Mouse (Mus musculus) midbrain, embryonic 10.5 days (tissue): ENCODE measurements around the gene Zfp961. TPM values are rescaled to one million over a fixed set of nuclear protein-coding genes. Genes with fewer than 3 reads are reported as not detected.
"Not testable (repeated sequence)": the region's sequence is repeated elsewhere in the genome, so short reads cannot be mapped to it uniquely, and the experiment has no call there.

Source experiments
- DNase-seq: peaks from one replicate; pipeline ENCODE4 v3.0.0-alpha.2; 2017; ENCODE audit warnings: low spot score
- H3K27ac ChIP-seq: fragments of 300-500 bp; sonication (generic); replicated peaks from 2 replicates; pipeline ENCODE4 v1.5.1; 2016; ENCODE audit warnings: mild to moderate bottlenecking
- H3K27me3 ChIP-seq: fragments of 300-500 bp; sonication (generic); 2 replicates; pipeline ENCODE4 v1.6.1; 2016; ENCODE audit warnings: low read depth, mild to moderate bottlenecking; ENCODE audit not compliant: poor library complexity, severe bottlenecking
- H3K36me3 ChIP-seq: fragments of 300-500 bp; sonication (generic); 2 replicates; pipeline ENCODE4 v1.6.1; 2016; ENCODE audit warnings: mild to moderate bottlenecking, moderate library complexity
- H3K4me1 ChIP-seq: fragments of 300-500 bp; sonication (generic); 2 replicates; pipeline ENCODE4 v1.6.1; 2016
- H3K4me3 ChIP-seq: fragments of 300-500 bp; sonication (generic); 2 replicates; pipeline ENCODE4 v1.5.1; 2016; ENCODE audit warnings: mild to moderate bottlenecking, moderate library complexity
- H3K9me3 ChIP-seq: fragments of 300-500 bp; sonication (generic); replicated peaks from 2 replicates; pipeline ENCODE4 v1.6.1; 2016; ENCODE audit warnings: mild to moderate bottlenecking
- WGBS: fragments of 180-500 bp; shearing (Covaris S2); methylation state at CpG from one replicate; pipeline ENCODE4 v1.1.7; 2016; 5-methylcytosine and 5-hydroxymethylcytosine counted together
- polyA plus RNA-seq: library from polyadenylated mRNA; unstranded; fragments of >200 nt; fragmentation: Nextera tagmentation; extraction: Ambion mirVana; gene quantifications from 2 replicates; pipeline ENCODE4 v1.2.1, GENCODE M21; 2016

Zfp961 gene
- 24.4 and 26.6 TPM in 2 replicates for polyA plus RNA-seq

DNA sequence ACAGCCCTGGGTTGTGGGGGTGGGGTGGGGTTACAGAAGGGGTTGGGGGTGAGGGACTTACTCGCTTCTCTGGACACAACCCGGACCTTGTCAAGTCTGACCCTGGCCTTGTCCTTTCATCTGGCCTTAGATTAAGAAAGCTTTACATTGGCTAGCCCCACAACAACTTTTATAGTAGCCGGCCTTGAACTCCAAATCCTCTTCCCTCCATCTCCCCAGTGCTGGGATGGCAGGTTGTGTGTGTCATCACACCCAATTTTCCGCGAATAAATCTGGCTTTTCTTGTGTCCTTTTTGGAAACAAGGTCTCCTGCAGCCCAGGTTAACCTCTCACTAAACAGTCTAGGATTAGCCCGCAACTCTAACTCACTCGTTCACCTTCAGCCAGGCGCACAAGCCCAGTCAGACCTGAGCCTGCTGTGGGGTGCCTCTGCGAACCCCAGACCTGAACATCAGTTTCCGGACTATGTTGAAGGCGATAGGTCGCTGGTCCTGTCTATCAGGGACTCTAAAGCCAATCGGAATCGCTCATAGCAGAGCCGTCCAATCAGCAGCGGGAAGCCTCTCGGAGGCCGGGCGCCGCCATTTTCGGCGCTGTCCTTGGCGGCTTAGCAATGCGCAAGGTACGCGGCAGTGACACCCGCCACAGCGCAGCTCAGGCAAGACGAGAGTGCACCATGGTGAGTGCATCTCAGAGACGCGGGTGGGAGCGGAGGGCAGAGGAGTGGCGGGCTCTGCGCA is at the start of gene Zfp961:
Gene Zfp961 (plus strand): TSS at position 557 of the 740 bp plus-strand sequence.
- H3K27me3 ChIP-seq: no peaks in the 10 kb centered on the region
- H3K9me3 ChIP-seq: peaks cover 24% of the 10 kb centered on the region; the same call in 1 of the 2 replicates
- DNase-seq: peak; percentile 94
- peaks cover 31% of the 10 kb centered on the region for H3K36me3 ChIP-seq
- H3K4me1 ChIP-seq: peaks cover 18% of the 10 kb centered on the region
- WGBS: 4% methylated on average over 34 of the region's 34 CpGs
- H3K4me3 ChIP-seq: peak within 1 kb of the TSS; percentile 75
- peak within 1 kb of the TSS; percentile 92 for H3K27ac ChIP-seq

- H3K27ac ChIP-seq, H3K27me3 ChIP-seq, DNase-seq, H3K4me1 ChIP-seq, H3K4me3 ChIP-seq, H3K36me3 ChIP-seq: not testable (repeated sequence)
- WGBS: 91% methylated on average over 1 of the region's 1 CpGs
- H3K9me3 ChIP-seq: peaks cover 15% of the 10 kb centered on the region; the same call in 1 of the 2 replicates
These were observed 47.8 kb upstream of the Zfp961 start for GRCm38 (mm10) chr8:71903084-71903483.

GRCm38 (mm10) chr8:71906809-71907208 is 44.0 kb upstream of the Zfp961 start:
- Histone ChIP-seq H3K4me1 (peaks cover 6% of the 10 kb centered on the region), H3K27ac (no peak overlapping the region), H3K9me3 (peaks cover 11% of the 10 kb centered on the region; the same call in 1 of the 2 replicates), H3K36me3 (no peaks in the 10 kb centered on the region), H3K27me3 (0 out of 2 replicates have a peak, but pooled peaks cover 5% of the 10 kb centered on the region), H3K4me3 (no peak overlapping the region)
- DNase-seq: no peak
- 92% methylated on average over 1 of the region's 1 CpGs for WGBS

GRCm38 (mm10) chr8:71907798-71908257 is 43.0 kb upstream of the Zfp961 start:
- 95% methylated on average over 5 of the region's 5 CpGs for WGBS
- peak overlapping the region; percentile 72 for H3K4me3 ChIP-seq
- H3K27ac ChIP-seq: peak overlapping the region; percentile 98
- DNase-seq: no peak
- peaks cover 11% of the 10 kb centered on the region; the same call in 1 of the 2 replicates for H3K9me3 ChIP-seq
- 0 out of 2 replicates have a peak, but pooled peaks cover 5% of the 10 kb centered on the region for H3K27me3 ChIP-seq
- H3K36me3 ChIP-seq: peaks cover 3% of the 10 kb centered on the region; the same call in 1 of the 2 replicates
- peaks cover 6% of the 10 kb centered on the region for H3K4me1 ChIP-seq

DNA sequence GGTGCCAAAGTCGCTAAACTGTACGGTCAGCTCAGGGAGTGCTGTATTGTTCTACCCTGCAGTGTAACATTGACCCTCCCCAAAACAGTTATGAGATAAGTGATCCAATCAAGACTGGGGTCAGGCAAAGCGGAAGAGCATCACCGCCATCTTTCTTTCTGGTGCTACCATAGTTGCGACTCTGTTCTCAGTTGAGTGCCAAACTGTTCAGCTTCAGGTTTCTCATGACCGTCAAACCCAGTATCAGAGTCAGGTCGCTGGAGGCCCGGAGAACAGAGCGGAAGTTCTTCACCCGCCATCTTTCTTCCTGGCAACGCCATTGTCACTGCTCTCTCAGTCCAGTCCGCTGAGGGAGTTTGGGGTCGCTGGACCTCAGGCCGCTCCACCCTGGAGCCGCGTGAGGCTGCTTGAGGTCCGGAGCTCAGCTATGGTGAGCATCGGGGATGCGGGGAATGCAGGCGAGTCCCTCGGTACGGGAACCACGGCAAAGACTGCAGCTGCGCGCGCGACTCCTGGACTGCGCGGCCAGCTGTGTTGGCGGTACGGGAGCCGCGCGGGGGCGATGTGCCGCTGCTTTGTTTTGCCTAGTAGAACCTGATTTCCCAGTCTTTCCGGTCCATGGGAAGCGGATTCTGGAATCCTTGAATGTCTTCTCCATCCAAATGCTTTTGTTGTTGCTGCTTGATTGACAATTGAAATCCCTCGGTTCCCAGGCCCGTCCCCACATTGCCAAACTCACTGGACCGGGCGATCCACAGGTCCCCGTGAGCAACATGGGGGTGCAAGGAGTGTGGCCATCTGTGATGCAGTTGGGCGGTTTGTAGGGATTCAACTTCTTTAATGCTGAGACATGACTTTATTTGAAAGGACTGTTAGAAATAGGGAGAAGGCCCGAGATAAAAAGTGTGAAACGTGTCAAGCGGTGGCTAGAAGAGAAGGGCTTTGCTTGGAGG is 42.3 kb upstream of the Zfp961 start, which contains the start of the genes Zfp882 and Zfp617:
Gene Zfp882 (plus strand): TSS at position 300 of the 953 bp plus-strand sequence.
Gene Zfp617 (plus strand): TSS at position 327 of the 953 bp plus-strand sequence.
- Histone ChIP-seq H3K36me3 (peaks cover 11% of the 10 kb centered on the region), H3K27me3 (0 out of 2 replicates have a peak, but pooled peaks cover 5% of the 10 kb centered on the region), H3K9me3 (peaks cover 13% of the 10 kb centered on the region; the same call in 1 of the 2 replicates), H3K4me1 (peaks cover 6% of the 10 kb centered on the region), H3K27ac (peak within 1 kb of the TSS; percentile 98), H3K4me3 (peak within 1 kb of the TSS; percentile 72)
- WGBS: 7% methylated on average over 47 of the region's 47 CpGs
- peak; percentile 89 for DNase-seq

DNA sequence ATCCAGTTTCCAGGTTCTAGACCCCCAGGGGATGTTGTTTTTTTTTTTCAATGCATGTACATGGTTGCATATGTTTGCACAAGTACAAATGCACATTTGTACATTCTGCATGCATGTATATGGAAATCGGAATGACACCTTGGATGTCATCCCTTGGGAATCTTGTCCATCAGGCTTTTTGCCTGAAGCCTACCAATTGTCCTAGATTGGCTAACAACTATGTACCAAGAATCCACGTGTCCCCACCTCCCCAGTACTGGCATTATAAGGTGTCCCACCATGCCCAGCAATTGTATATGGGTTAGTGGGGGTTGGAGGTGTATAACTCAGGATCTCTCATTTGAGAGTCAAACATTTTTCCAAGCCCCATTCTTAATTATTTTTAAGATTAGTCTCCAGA is 38.6 kb upstream of the Zfp961 start:
- Histone ChIP-seq H3K36me3 (peaks cover 46% of the 10 kb centered on the region), H3K27ac (no peak overlapping the region), H3K4me1 (peaks cover 6% of the 10 kb centered on the region), H3K27me3 (no peaks in the 10 kb centered on the region), H3K9me3 (peaks cover 14% of the 10 kb centered on the region; the same call in 1 of the 2 replicates), H3K4me3 (no peak overlapping the region)
- no peak for DNase-seq
- 84% methylated on average over 2 of the region's 2 CpGs for WGBS

DNA sequence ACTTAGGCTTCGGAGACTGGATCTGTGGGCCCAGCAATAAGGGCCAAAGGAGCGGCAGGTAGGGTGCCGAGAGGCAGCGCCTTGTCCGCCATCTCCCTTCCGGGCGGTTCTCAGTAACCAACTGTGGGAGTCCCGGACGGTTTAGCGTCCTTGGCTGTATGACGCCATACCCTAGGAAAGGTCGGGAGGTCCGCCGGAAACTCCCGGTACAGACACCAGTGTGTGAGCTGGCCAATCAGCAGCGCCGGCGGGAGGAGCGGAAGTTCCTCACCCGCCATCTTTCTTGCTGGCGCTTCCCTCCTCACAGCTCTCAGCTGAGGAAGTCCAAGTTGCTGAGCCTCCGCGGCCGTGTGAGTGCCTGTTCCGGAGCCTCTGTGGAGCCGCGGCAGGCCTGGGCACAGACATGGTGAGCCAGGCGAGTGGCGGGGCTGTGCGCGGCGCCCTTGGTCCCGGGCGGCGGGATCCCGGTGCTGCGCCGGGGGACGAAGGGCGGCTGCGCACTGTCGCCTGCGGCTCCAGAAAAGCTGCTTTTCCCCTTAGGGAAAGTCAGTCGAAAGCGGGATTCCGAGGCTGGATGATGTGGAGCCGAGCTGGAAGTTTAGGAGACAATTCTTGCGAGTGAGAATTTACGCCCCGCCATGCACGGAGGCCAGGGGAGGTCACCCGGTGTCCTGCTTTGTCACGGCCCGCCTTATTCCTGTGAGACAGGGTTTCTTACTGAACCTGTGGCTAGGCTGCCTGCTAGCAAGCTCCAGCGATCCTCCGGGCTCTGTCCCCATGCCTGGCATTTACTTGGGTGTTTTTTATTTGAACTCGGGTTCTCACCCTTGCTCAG is 28.1 kb upstream of the Zfp961 start:
- DNase-seq: peak; percentile 95
- H3K27me3 ChIP-seq: no peaks in the 10 kb centered on the region
- peak overlapping the region; percentile 76 for H3K4me3 ChIP-seq
- WGBS: under 1% methylated on average over 57 of the region's 57 CpGs
- H3K27ac ChIP-seq: peak overlapping the region; percentile 95
- peaks cover 17% of the 10 kb centered on the region for H3K4me1 ChIP-seq
- no peaks in the 10 kb centered on the region for H3K9me3 ChIP-seq
- peaks cover 31% of the 10 kb centered on the region for H3K36me3 ChIP-seq

GRCm38 (mm10) chr8:71925791-71926190 is 25.0 kb upstream of the Zfp961 start:
- DNase-seq: no peak
- H3K36me3 ChIP-seq: peaks cover 54% of the 10 kb centered on the region
- WGBS: 96% methylated on average over 5 of the region's 5 CpGs

DNA sequence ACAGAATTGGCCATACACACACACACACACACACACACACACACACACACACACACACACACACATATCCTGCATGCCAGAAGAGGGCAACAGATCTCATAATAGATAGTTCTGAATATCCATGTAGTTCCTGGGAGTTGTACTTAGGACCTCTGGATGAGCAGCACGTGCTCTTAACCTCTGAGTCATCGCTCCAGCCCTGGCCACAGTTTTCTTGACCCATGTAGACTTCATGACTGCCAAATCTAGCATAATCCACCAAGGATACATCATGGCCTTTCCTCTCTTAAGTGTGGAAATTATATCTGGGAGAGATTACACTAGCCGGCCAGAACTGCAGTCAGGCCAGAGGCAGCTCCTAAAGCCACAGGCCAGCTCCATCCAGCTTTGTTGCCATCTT is 24.3 kb upstream of the Zfp961 start:
- Histone ChIP-seq H3K27ac (no peak overlapping the region), H3K9me3 (peaks cover 4% of the 10 kb centered on the region; the same call in 1 of the 2 replicates), H3K4me3 (no peak overlapping the region), H3K27me3 (no peaks in the 10 kb centered on the region), H3K36me3 (peaks cover 62% of the 10 kb centered on the region), H3K4me1 (peaks cover 17% of the 10 kb centered on the region)
- WGBS: 90% methylated on average over 3 of the region's 3 CpGs
- no peak for DNase-seq

More at GRCm38 (mm10) chr8:71925791-71926190, 25.0 kb upstream of the Zfp961 start:
- H3K4me1 ChIP-seq: peaks cover 17% of the 10 kb centered on the region
- H3K4me3 ChIP-seq: no peak overlapping the region
- H3K27ac ChIP-seq: no peak overlapping the region
- H3K27me3 ChIP-seq: no peaks in the 10 kb centered on the region
- 0 out of 2 replicates have a peak, but pooled peaks cover 4% of the 10 kb centered on the region for H3K9me3 ChIP-seq

- H3K27me3 ChIP-seq: no peaks in the 10 kb centered on the region
- H3K4me1 ChIP-seq: peaks cover 13% of the 10 kb centered on the region
- H3K4me3 ChIP-seq: no peak overlapping the region
- no peak overlapping the region for H3K27ac ChIP-seq
- no peak for DNase-seq
- peaks cover 69% of the 10 kb centered on the region for H3K36me3 ChIP-seq
- peaks cover 4% of the 10 kb centered on the region; the same call in 1 of the 2 replicates for H3K9me3 ChIP-seq
These were observed 23.1 kb upstream of the Zfp961 start for GRCm38 (mm10) chr8:71927779-71928178.

DNA sequence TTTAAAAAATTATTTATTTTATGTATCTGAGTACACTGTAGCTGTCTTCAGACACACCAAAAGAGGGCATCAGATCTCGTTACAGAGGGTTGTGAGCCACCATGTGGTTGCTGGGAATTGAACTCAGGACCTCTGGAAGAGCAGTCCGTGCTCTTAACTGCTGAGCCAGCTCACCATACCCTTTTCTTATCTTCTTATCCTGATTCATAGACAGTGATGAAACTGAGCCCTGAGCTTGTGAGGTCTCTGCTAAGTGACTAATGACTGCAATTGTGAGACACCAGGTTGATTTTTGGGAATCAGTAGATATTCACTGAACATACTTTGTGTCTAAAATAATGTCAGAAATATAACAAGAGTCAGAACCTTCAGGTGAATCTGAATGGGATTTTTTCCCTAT is 12.8 kb upstream of the Zfp961 start:
- H3K4me1 ChIP-seq, DNase-seq, H3K27ac ChIP-seq, H3K27me3 ChIP-seq, H3K4me3 ChIP-seq: not testable (repeated sequence)
- H3K36me3 ChIP-seq: peaks cover 19% of the 10 kb centered on the region
- 92% methylated on average over 2 of the region's 2 CpGs for WGBS
- peaks cover 13% of the 10 kb centered on the region for H3K9me3 ChIP-seq
